Mouse (Mus musculus) brain, embryonic 14.5 days (tissue): ENCODE measurements around the gene Spata3.

Source experiments
- CTCF ChIP-seq: fragments of 200-500 bp; IDR thresholded peaks from 2 replicates; pipeline ENCODE4 v1.5.1; 2012; ENCODE audit warnings: inconsistent platforms, mild to moderate bottlenecking, moderate library complexity, borderline replicate concordance; ENCODE audit not compliant: insufficient read depth, insufficient read length; ENCODE audit errors: extremely low read depth
- POLR2A ChIP-seq: fragments of 200-500 bp; IDR thresholded peaks from 2 replicates; pipeline ENCODE4 v1.6.1; 2012; ENCODE audit warnings: mild to moderate bottlenecking, inconsistent platforms, borderline replicate concordance; ENCODE audit not compliant: poor library complexity, insufficient read depth, insufficient read length, severe bottlenecking; ENCODE audit errors: extremely low read depth

DNA sequence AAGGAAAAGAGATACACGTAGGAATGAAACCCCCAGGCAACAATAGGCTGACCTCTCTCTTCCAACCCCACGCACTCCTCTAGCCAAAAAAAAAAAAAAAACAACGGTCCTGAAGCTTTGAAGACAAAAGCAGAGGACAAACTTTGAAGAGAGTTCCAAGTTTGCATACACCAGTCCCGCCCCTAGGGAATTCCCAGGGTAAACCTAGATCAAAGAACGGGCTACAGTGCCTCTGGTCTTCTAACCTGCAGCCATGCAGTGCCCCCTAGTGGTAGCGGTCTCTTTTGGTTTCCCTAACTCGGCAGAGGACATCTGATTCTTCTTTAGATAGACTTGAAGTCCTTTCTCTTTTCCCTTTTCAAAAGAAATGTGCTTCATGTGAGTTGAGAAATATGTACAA is 8.8 kb upstream of the Spata3 start:
- no peak for TF ChIP-seq POLR2A
- TF ChIP-seq CTCF = peak; percentile 93
